Comparison of ENCODE assay signal across 8 mouse cellular contexts in the genomic region with DNA sequence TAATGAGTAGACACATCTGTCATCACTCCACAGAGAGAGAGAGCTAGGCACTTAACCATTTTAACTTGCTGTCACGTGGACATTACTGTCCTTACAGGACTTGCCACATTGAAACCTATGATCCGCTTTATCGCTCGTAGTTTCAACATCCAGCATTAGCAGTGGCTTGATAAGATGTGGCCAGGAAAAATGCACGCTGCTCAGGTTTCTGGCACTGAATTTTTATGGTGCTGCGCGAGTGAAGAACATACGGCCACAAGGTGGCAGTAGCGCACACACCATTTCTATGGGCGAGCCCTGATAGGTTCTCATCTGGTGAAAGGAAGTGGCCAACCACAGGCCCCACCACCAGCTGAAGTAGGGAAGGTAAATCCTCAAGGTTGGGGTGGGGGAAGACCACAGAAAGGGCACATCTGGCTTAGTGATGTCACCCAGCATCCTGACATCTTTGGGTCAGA. TPM values are rescaled to one million over a fixed set of nuclear protein-coding genes. Genes with fewer than 3 reads are reported as not detected.
DNase-seq lines count a peak whose midpoint lies in the region; ATAC-seq lines count a peak whose summit lies in the region.

No protein-coding gene starts in this region.

- peaks cover 5% of the 10 kb centered on the region; the same call in 1 of the 2 replicates for H3K4me1 ChIP-seq in intestine, embryonic 15.5 days (replicated peaks)
- no peaks in the 10 kb centered on the region; the same call in 1 of the 2 replicates for H3K4me1 ChIP-seq in midbrain, embryonic 11.5 days (ENCODE audit: control insufficient read depth, insufficient read depth, low read length)

- WGBS in intestine, embryonic 15.5 days = 9% methylated on average over 10 of the region's 10 CpGs
- WGBS in midbrain, embryonic 11.5 days = 13% methylated on average over 10 of the region's 10 CpGs

- H3K4me2 ChIP-seq in intestine, embryonic 15.5 days (replicated peaks) = no peak overlapping the region
- H3K4me2 ChIP-seq in midbrain, embryonic 11.5 days = no peak overlapping the region

- no peaks in the 10 kb centered on the region for H3K9me3 ChIP-seq in intestine, embryonic 15.5 days
- no peaks in the 10 kb centered on the region for H3K9me3 ChIP-seq in midbrain, embryonic 11.5 days (ENCODE audit: control insufficient read depth, low read length)

- no peak overlapping the region for H3K4me3 ChIP-seq in intestine, embryonic 15.5 days (replicated peaks)
- H3K4me3 ChIP-seq in midbrain, embryonic 11.5 days (ENCODE audit: low read depth, low read length) = no peak overlapping the region

- no peak overlapping the region for H3K27ac ChIP-seq in intestine, embryonic 15.5 days
- H3K27ac ChIP-seq in midbrain, embryonic 11.5 days (ENCODE audit: low read depth, low read length) = no peak overlapping the region

- intact Hi-C loops in gastrocnemius, postnatal 36 days (cut with DNase I) = loop anchor here (2.0 to 5.0 kb wide), 2 partner anchors 103 to 120 kb away; a partner anchor contains a TSS
- intact Hi-C loops in left cerebral cortex, postnatal 36 days (cut with DNase I) = loop anchor here (5.0 kb wide), 4 partner anchors 105 to 330 kb away; no protein-coding TSS in a partner anchor

- H3K9ac ChIP-seq in intestine, embryonic 15.5 days = no peak overlapping the region
- no peak overlapping the region for H3K9ac ChIP-seq in midbrain, embryonic 11.5 days (ENCODE audit: low read length)

- peak; percentile 91 for DNase-seq in adipocyte (ENCODE audit: low spot score)
- DNase-seq in embryo, embryonic 10.5 days (ENCODE audit: low spot score) = peak; percentile 91
- peak; percentile 80 to 82 for DNase-seq in gastrocnemius, postnatal 36 days
- peak; percentile 73 to 79 for DNase-seq in left cerebral cortex, postnatal 36 days (ENCODE audit: low spot score in 2 of 2)
- peak; percentile 98 for DNase-seq in midbrain, embryonic 11.5 days (ENCODE audit: low spot score, missing footprints)
- peak; percentile 92 for DNase-seq in right cerebral cortex, postnatal 4 days
- peak; percentile 59 for DNase-seq in yolk sac, embryonic 10.5 days (ENCODE audit: low spot score)

- peaks cover 8% of the 10 kb centered on the region; the same call in 1 of the 2 replicates for H3K36me3 ChIP-seq in intestine, embryonic 15.5 days
- H3K36me3 ChIP-seq in midbrain, embryonic 11.5 days (ENCODE audit: control insufficient read depth, insufficient read depth, low read length) = no peaks in the 10 kb centered on the region; the same call in 1 of the 2 replicates

- H3K27me3 ChIP-seq in intestine, embryonic 15.5 days (replicated peaks) = no peaks in the 10 kb centered on the region
- H3K27me3 ChIP-seq in midbrain, embryonic 11.5 days (ENCODE audit: control insufficient read depth, insufficient read depth, low read length) = no peaks in the 10 kb centered on the region

- ATAC-seq in intestine, embryonic 15.5 days = peak; percentile 86
- peak; percentile 83 for ATAC-seq in midbrain, embryonic 11.5 days (ENCODE audit: low FRiP score)

RNA-seq across cellular contexts. Expression of a gene that starts 21.5 kb away (rescaled TPM):
- total RNA-seq in gastrocnemius, postnatal 36 days (2021) = 10 to 100 TPM; 25.8 to 30.9 TPM
- polyA plus RNA-seq in intestine, embryonic 15.5 days (2015; fragmentation: Nextera tagmentation; extraction: Ambion mirVana) = 61.9 and 62.9 TPM in 2 replicates
- 10 to 100 TPM; 37.5 to 38.5 TPM for total RNA-seq in left cerebral cortex, postnatal 36 days (2021)
- polyA plus RNA-seq in midbrain, embryonic 11.5 days (2014; fragmentation: Nextera tagmentation; extraction: Ambion mirVana) = 85.5 and 90.0 TPM in 2 replicates

RNA-seq across cellular contexts. Expression of a gene that starts 35.7 kb away (rescaled TPM):
- total RNA-seq in gastrocnemius, postnatal 36 days (2021) = 100 to 1,000 TPM; 267 to 296 TPM
- polyA plus RNA-seq in intestine, embryonic 15.5 days (2015; fragmentation: Nextera tagmentation; extraction: Ambion mirVana) = 483 and 535 TPM in 2 replicates
- 100 to 1,000 TPM; 227 to 231 TPM for total RNA-seq in left cerebral cortex, postnatal 36 days (2021)
- polyA plus RNA-seq in midbrain, embryonic 11.5 days (2014; fragmentation: Nextera tagmentation; extraction: Ambion mirVana) = 693 and 733 TPM in 2 replicates

RNA-seq across cellular contexts. Expression of a gene that starts 54.4 kb away (rescaled TPM):
- not detected for total RNA-seq in gastrocnemius, postnatal 36 days (2021)
- polyA plus RNA-seq in intestine, embryonic 15.5 days (2015; fragmentation: Nextera tagmentation; extraction: Ambion mirVana) = 0.10 and 0.25 TPM in 2 replicates
- under 1 TPM in 1 of 2 experiments, not detected in 1; 0.64 TPM for total RNA-seq in left cerebral cortex, postnatal 36 days (2021)
- 0.30 TPM in 1 of 2 replicates, not detected in the other for polyA plus RNA-seq in midbrain, embryonic 11.5 days (2014; fragmentation: Nextera tagmentation; extraction: Ambion mirVana)
